Mouse (Mus musculus) erythroblast, embryonic 14.5 days (primary cell): ENCODE data around the gene Rapgef6. TPM values are rescaled to one million over a fixed set of nuclear protein-coding genes. Genes with fewer than 3 reads are reported as not detected.

Experiments used
- H3K27me3 ChIP-seq: 2 replicates; pipeline ENCODE4 v1.6.1; 2012; ENCODE audit warnings: inconsistent platforms; ENCODE audit not compliant: control insufficient read depth
- H3K36me3 ChIP-seq: 2 replicates; pipeline ENCODE4 v1.6.1; 2012; ENCODE audit warnings: mild to moderate bottlenecking, inconsistent platforms; ENCODE audit not compliant: control insufficient read depth
- H3K4me1 ChIP-seq: 2 replicates; pipeline ENCODE4 v1.6.1; 2012; ENCODE audit warnings: inconsistent platforms; ENCODE audit not compliant: control insufficient read depth
- H3K4me3 ChIP-seq: replicated peaks from 2 replicates; pipeline ENCODE3; 2012; ENCODE audit warnings: moderate library complexity, mild to moderate bottlenecking, inconsistent platforms
- H3K9me3 ChIP-seq: 2 replicates; pipeline ENCODE4 v1.6.1; 2012; ENCODE audit warnings: low read length, inconsistent platforms, mixed read lengths; ENCODE audit not compliant: control insufficient read depth
- GATA1 ChIP-seq: IDR thresholded peaks from 2 replicates; pipeline ENCODE4 v1.6.1; 2012; ENCODE audit warnings: low read length, inconsistent platforms, mixed read lengths
- TAL1 ChIP-seq: IDR thresholded peaks from 3 replicates; pipeline ENCODE4 v1.6.1; 2012; ENCODE audit warnings: low read length, inconsistent platforms, mixed read lengths
- polyA plus RNA-seq: library from polyadenylated mRNA; stranded (reverse); fragments of >175 nt; gene quantifications from 2 replicates; pipeline ENCODE4 v1.2.3, GENCODE M21; 2012

Gene Rapgef6
- polyA plus RNA-seq, 1 experiment = 0.55 TPM

DNA sequence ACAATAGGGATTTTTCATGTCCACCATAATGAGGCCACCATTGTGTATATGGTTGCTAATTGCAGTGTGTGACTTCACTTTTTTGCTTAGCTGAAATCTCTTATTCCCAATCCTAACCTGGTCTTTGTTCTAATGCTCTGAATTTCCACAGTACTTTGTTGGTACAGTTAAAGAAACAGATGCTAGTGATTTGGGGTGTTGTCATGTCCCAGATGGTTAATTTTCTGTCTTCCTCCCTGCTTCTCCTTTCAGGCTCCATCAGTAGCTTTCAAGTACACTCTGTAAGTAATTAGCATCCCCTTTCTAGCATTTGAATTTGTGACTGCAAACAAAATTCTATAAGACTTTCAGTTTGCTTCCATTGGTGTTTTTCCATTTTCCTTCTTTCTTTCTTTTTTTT lies 17.7 kb downstream of the Rapgef6 start:
- H3K36me3 ChIP-seq = peaks cover 10% of the 10 kb centered on the region
- peaks cover 68% of the 10 kb centered on the region for H3K4me1 ChIP-seq
- H3K4me3 ChIP-seq = no peak overlapping the region
- TF ChIP-seq TAL1 (no peak), GATA1 (no peak)
- no peaks in the 10 kb centered on the region for H3K27me3 ChIP-seq
- H3K9me3 ChIP-seq = no peaks in the 10 kb centered on the region

DNA sequence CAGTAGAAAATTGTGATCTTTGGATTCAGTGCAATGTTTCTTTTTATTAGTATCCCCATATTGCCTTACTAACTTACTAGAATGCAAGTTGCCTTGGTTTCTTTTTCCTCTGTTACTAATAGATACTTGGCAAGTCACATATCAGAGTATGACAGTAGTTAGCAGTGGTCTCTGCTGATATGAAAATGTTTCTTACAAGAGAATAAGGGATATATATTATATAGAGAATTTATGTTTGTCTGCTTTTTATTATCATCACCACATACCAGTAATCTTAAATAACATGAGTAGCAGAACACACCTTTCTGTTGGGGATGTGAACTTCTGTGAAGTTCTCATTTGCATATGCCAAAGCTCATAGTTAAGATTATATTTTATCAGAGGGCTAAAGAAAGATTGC lies 19.8 kb downstream of the Rapgef6 start:
- no peaks in the 10 kb centered on the region for H3K27me3 ChIP-seq
- H3K4me1 ChIP-seq = peaks cover 57% of the 10 kb centered on the region
- no peaks in the 10 kb centered on the region for H3K9me3 ChIP-seq
- H3K4me3 ChIP-seq = no peak overlapping the region
- TF ChIP-seq GATA1 (no peak), TAL1 (no peak)
- peaks cover 18% of the 10 kb centered on the region for H3K36me3 ChIP-seq

DNA sequence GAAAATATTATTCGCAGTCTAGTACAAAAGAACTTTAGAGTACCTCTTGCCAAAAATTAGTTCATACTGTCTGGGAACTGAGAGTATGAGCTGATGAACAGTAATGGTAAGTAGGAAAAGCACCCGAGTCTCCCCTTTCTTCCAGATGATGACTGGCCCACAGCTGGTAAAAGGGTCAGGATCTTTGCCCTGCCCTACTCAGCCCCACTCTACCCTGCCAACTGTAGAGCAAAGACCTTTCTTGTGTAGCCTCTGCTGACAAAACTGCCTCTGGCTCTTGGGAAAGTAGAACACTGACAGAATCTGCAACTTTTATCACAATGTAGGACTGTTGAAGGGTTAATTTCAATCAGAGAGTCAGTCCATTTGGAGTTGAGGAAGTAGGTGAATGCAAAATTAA lies 32.3 kb downstream of the Rapgef6 start:
- Histone ChIP-seq H3K4me3 (no peak overlapping the region), H3K27me3 (no peaks in the 10 kb centered on the region), H3K4me1 (no peaks in the 10 kb centered on the region), H3K9me3 (no peaks in the 10 kb centered on the region), H3K36me3 (peaks cover 18% of the 10 kb centered on the region)
- TF ChIP-seq GATA1 (no peak), TAL1 (no peak)

GRCm38 (mm10) chr11:54562761-54563160 lies 40.1 kb downstream of the Rapgef6 start:
- H3K36me3 ChIP-seq = peaks cover 9% of the 10 kb centered on the region
- H3K4me1 ChIP-seq = no peaks in the 10 kb centered on the region
- H3K9me3 ChIP-seq = no peaks in the 10 kb centered on the region
- H3K27me3 ChIP-seq = no peaks in the 10 kb centered on the region
- no peak overlapping the region for H3K4me3 ChIP-seq
- no peak for TF ChIP-seq GATA1
- TF ChIP-seq TAL1 = no peak

GRCm38 (mm10) chr11:54567959-54568358 lies 45.3 kb downstream of the Rapgef6 start:
- H3K9me3 ChIP-seq = no peaks in the 10 kb centered on the region
- H3K4me3 ChIP-seq = no peak overlapping the region
- H3K36me3 ChIP-seq = peaks cover 21% of the 10 kb centered on the region
- no peaks in the 10 kb centered on the region for H3K27me3 ChIP-seq
- no peak for TF ChIP-seq GATA1
- no peak for TF ChIP-seq TAL1
- H3K4me1 ChIP-seq = no peaks in the 10 kb centered on the region

- TF ChIP-seq GATA1 (no peak), TAL1 (no peak)
- H3K36me3 ChIP-seq = peaks cover 20% of the 10 kb centered on the region
- H3K4me1 ChIP-seq = peaks cover 3% of the 10 kb centered on the region
- H3K9me3 ChIP-seq = no peaks in the 10 kb centered on the region
- H3K4me3 ChIP-seq = no peak overlapping the region
- H3K27me3 ChIP-seq = no peaks in the 10 kb centered on the region
These were observed 52.1 kb downstream of the Rapgef6 start for GRCm38 (mm10) chr11:54574741-54575140.

DNA sequence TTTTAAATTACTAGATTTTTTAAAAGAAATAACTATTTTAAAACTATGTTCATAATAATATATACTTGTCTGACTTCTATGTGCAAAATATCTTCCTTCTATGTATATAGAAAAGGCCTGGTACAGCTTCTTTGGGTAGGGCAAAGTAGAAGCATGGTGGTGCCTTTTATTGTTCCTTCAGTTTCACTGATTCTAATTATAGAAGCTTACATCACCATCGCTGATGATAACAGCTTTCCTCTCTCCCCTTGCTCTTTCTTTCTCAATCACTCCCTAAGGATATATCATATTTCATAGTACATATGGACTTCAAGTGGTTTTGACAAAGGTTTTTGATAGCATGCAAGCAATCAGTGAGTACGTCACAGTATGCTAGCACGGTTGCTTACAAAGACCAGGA lies 69.9 kb downstream of the Rapgef6 start:
- Histone ChIP-seq H3K4me1 (peaks cover 10% of the 10 kb centered on the region), H3K27me3 (no peaks in the 10 kb centered on the region), H3K4me3 (no peak overlapping the region), H3K9me3 (no peaks in the 10 kb centered on the region), H3K36me3 (peaks cover 10% of the 10 kb centered on the region)
- TF ChIP-seq TAL1 (no peak), GATA1 (no peak)

- H3K4me3 ChIP-seq = no peak overlapping the region
These were observed 71.4 kb downstream of the Rapgef6 start for GRCm38 (mm10) chr11:54594049-54594448.

DNA sequence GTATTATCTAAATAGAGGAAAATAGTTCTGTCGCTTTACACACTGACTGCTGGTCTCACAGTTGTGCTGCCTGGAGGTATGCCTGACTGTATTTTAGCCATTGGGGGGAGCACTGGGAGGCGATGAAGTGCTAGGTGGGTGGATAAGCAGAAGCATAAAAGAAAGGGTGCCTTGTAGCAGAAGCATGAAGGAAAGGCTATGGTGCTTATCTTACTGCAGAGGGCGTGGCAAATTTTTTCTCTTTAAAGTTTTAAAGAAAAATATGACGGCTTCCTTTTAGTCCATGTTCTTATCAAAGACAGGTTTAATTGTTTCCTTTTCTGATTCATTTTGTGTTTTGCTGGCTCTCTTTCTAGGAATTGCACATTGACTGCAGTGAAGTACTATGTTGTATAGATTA lies 72.4 kb downstream of the Rapgef6 start:
- Histone ChIP-seq H3K9me3 (no peaks in the 10 kb centered on the region), H3K4me1 (peaks cover 14% of the 10 kb centered on the region), H3K27me3 (no peaks in the 10 kb centered on the region), H3K36me3 (peaks cover under 1% of the 10 kb centered on the region), H3K4me3 (no peak overlapping the region)
- no peak for TF ChIP-seq TAL1
- TF ChIP-seq GATA1 = no peak

More at GRCm38 (mm10) chr11:54594049-54594448, 71.4 kb downstream of the Rapgef6 start:
- H3K4me1 ChIP-seq = peaks cover 14% of the 10 kb centered on the region
- peaks cover 5% of the 10 kb centered on the region for H3K36me3 ChIP-seq
- no peaks in the 10 kb centered on the region for H3K9me3 ChIP-seq
- H3K27me3 ChIP-seq = no peaks in the 10 kb centered on the region
- TF ChIP-seq TAL1 (no peak), GATA1 (no peak)

GRCm38 (mm10) chr11:54595905-54596555 lies 73.4 kb downstream of the Rapgef6 start:
- no peak overlapping the region for H3K4me3 ChIP-seq
- TF ChIP-seq TAL1 = no peak
- no peak for TF ChIP-seq GATA1
- peaks cover 14% of the 10 kb centered on the region for H3K4me1 ChIP-seq
- no peaks in the 10 kb centered on the region for H3K27me3 ChIP-seq
- H3K9me3 ChIP-seq = no peaks in the 10 kb centered on the region
- H3K36me3 ChIP-seq = peaks cover 2% of the 10 kb centered on the region
